ENCODE assay signal across 27 mouse cellular contexts in genomic region chr4:141427921-141428320, GRCm38 (mm10). TPM values are rescaled to one million over a fixed set of nuclear protein-coding genes. Genes with fewer than 3 reads are reported as not detected.
"Had no signal": no experiment of that assay in that cellular context is flagged by ENCODE, and none has a peak within 500 bp of the region (broad histone marks: within the 10 kb centered on the region; RNA-seq: fewer than 3 reads in every experiment).

No protein-coding gene starts in this region.

- H3K4me2 ChIP-seq: lung, embryonic 14.5 days; midbrain, embryonic 12.5 days; neural tube, embryonic 12.5 days had no signal

- H3K4me3 ChIP-seq: midbrain, embryonic 10.5 days; midbrain, embryonic 12.5 days; myocyte; neural tube, embryonic 12.5 days had no signal

- H3K27ac ChIP-seq: midbrain, embryonic 10.5 days; midbrain, embryonic 12.5 days; neural tube, embryonic 12.5 days had no signal

- H3K9ac ChIP-seq: lung, embryonic 14.5 days; midbrain, embryonic 12.5 days; neural tube, embryonic 12.5 days had no signal

- ATAC-seq: midbrain, embryonic 16.5 days had no signal

- H3K36me3 ChIP-seq: midbrain, embryonic 10.5 days; midbrain, embryonic 12.5 days; neural tube, embryonic 12.5 days had no signal

- H3K9me3 ChIP-seq: midbrain, embryonic 10.5 days; midbrain, embryonic 12.5 days; neural tube, embryonic 12.5 days had no signal

- DNase-seq: lung, adult 18-20 months; lung, postnatal 4 days; midbrain, embryonic 14.5 days; retina, postnatal 1 day; right cerebral cortex, adult 18-20 months; right cerebral cortex, postnatal 25 days; right cerebral cortex, postnatal 4 days; spleen, adult 18-20 months; thymus, adult 18-20 months; thymus, postnatal 14 days; thymus, postnatal 36 days had no signal

RNA-seq across cellular contexts. Expression of gene Hspb7, which starts 7.3 kb away (rescaled TPM):
- total RNA-seq: megakaryocyte, adult 5-6 weeks; megakaryocyte-erythroid progenitor cell, adult 5-6 weeks; neutrophil, adult 5-6 weeks had no signal
- polyA plus RNA-seq: midbrain, embryonic 10.5 days; midbrain, embryonic 14.5 days; midbrain, embryonic 16.5 days; neural tube, embryonic 12.5 days; thymus, postnatal 0 days had no signal

RNA-seq across cellular contexts. Expression of gene Srarp, which starts 8.0 kb away (rescaled TPM):
- total RNA-seq: megakaryocyte, adult 5-6 weeks; megakaryocyte-erythroid progenitor cell, adult 5-6 weeks; neutrophil, adult 5-6 weeks had no signal
- polyA plus RNA-seq: liver, embryonic 16.5 days; lung, embryonic 14.5 days; lung, embryonic 16.5 days; midbrain, embryonic 10.5 days; myocyte; neural tube, embryonic 12.5 days; small intestine, adult 2 months; stomach, embryonic 14.5 days; stomach, embryonic 16.5 days; thymus, postnatal 0 days had no signal

RNA-seq across cellular contexts. Expression of gene Clcnkb, which starts 12.1 kb away (rescaled TPM):
- total RNA-seq: megakaryocyte, adult 5-6 weeks; megakaryocyte-erythroid progenitor cell, adult 5-6 weeks; neutrophil, adult 5-6 weeks had no signal
- polyA plus RNA-seq: liver, embryonic 16.5 days; lung, embryonic 14.5 days; midbrain, embryonic 10.5 days; midbrain, embryonic 12.5 days; midbrain, embryonic 14.5 days; midbrain, embryonic 16.5 days; neural tube, embryonic 12.5 days; neural tube, embryonic 14.5 days; small intestine, adult 2 months; stomach, embryonic 14.5 days; stomach, embryonic 16.5 days; thymus, postnatal 0 days had no signal

RNA-seq across cellular contexts. Expression of gene Clcnka, which starts 29.4 kb away (rescaled TPM):
- total RNA-seq: megakaryocyte, adult 5-6 weeks; megakaryocyte-erythroid progenitor cell, adult 5-6 weeks; neutrophil, adult 5-6 weeks had no signal
- polyA plus RNA-seq: midbrain, embryonic 10.5 days; midbrain, embryonic 12.5 days; neural tube, embryonic 12.5 days; small intestine, adult 2 months had no signal
